Mouse (Mus musculus): ENCODE results near the gene 1700102P08Rik.

DNA sequence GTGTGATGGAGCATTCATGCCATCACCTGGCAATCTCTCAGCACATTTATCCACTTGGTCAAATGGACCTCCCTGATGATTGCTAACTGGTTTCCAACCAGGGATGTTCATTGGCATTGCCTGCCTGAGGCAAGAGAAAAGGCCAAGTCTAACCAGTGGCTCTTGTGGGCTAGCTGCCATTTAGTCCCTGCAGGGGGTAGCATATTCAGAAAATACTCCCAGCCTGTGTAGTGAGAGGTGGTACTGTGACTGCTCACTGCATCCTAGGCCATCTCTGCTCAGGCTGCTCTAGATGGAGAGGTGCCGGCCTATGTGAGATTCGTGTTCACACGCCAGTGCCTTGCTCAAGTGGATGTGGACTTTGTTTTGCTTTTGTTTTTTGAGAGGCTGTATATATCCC is 5.7 kb downstream of the 1700102P08Rik start:
- TF ChIP-seq ZKSCAN1 (IDR thresholded peaks at IDR 0.05; ENCODE audit: low read depth, low read length) (no peak), CTCF (IDR thresholded peaks at IDR 0.05 in 2 of 3, conservative IDR thresholded peaks at IDR 0.05 in 1 of 3; ENCODE audit: control insufficient read depth in 1 of 3, insufficient read depth in 1 of 3, low read depth in 2 of 3, low read length in 3 of 3, poor library complexity in 1 of 3, severe bottlenecking in 1 of 3) (no peak), MAFK (IDR thresholded peaks at IDR 0.05; ENCODE audit: borderline replicate concordance, low read depth, low read length) (no peak), USF1 (IDR thresholded peaks at IDR 0.05; ENCODE audit: low read depth, low read length) (no peak), POLR2A (IDR thresholded peaks at IDR 0.05; ENCODE audit: control insufficient read depth in 1 of 2, insufficient read depth in 1 of 2, low read depth in 1 of 2, low read length in 2 of 2, poor library complexity in 1 of 2) (no peak), KAT2A (conservative IDR thresholded peaks at IDR 0.05; ENCODE audit: low read depth, low read length) (no peak), ZC3H11A (IDR thresholded peaks at IDR 0.05; ENCODE audit: low read depth, low read length) (no peak)
